Mouse (Mus musculus): ENCODE data around the gene Vav3.

DNA sequence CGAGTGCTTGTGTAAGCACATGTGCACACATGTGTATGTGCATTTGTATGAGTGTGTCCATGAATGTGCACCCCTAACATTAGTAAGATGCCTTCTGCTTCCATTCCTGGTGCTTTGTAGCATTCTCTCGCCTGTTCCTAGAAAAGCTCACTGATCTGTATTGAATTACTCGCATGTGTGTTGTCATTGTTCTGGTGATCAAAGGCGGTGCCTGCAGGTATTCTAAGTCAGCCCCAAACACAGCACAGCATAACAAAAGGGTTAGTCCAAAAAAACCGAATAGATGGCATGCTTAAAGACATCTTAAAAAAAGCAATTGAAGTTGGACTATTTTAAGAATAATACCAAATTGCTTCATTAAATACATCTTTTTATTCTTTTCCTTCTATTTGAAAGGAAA is 7.7 kb upstream of the Vav3 start:
- TF ChIP-seq USF2 (conservative IDR thresholded peaks at IDR 0.05; ENCODE audit: low read depth, low read length) = no peak
- TF ChIP-seq EP300 (IDR thresholded peaks at IDR 0.05; ENCODE audit: low read length) = no peak
- no peak for TF ChIP-seq CTCF (conservative IDR thresholded peaks at IDR 0.05 in 1 of 2, IDR thresholded peaks at IDR 0.05 in 1 of 2; ENCODE audit: low read depth in 2 of 2, low read length in 2 of 2)
- TF ChIP-seq UBTF (IDR thresholded peaks at IDR 0.05; ENCODE audit: low read depth, low read length) = no peak
- TF ChIP-seq E2F4 (IDR thresholded peaks at IDR 0.05; ENCODE audit: insufficient replicate concordance, low read depth, low read length) = no peak
- TF ChIP-seq MEF2A (IDR thresholded peaks at IDR 0.05; ENCODE audit: borderline replicate concordance, low read depth, low read length) = no peak
- no peak for TF ChIP-seq MAX (IDR thresholded peaks at IDR 0.05; ENCODE audit: low read length)
- no peak for TF ChIP-seq ZNF384 (IDR thresholded peaks at IDR 0.05; ENCODE audit: low read depth, low read length)
